Mouse (Mus musculus) CH12.LX (cell line): ENCODE results near the gene Rcor2.

Experiments
- CTCF ChIP-seq, 2 experiments: IDR thresholded peaks in 1 of 2; conservative IDR thresholded peaks in 1 of 2; 2 replicates each; pipeline ENCODE4 v1.5.1; 2011 to 2012; ENCODE audit warnings: low read depth in 2 of 2, low read length in 2 of 2, improper control_type of control experiment in 1 of 2, inconsistent platforms in 1 of 2, mild to moderate bottlenecking in 1 of 2, moderate library complexity in 1 of 2
- E2F4 ChIP-seq: IDR thresholded peaks from 2 replicates; pipeline ENCODE4 v1.6.1; 2011; ENCODE audit warnings: low read depth, low read length, improper control_type of control experiment; ENCODE audit not compliant: insufficient replicate concordance
- NRF1 ChIP-seq: IDR thresholded peaks from 2 replicates; pipeline ENCODE4 v1.6.1; 2014; ENCODE audit warnings: low read depth, mild to moderate bottlenecking, inconsistent platforms, low read length, improper control_type of control experiment, moderate library complexity
- POLR2A ChIP-seq: IDR thresholded peaks from 2 replicates; pipeline ENCODE4 v1.6.1; 2011; ENCODE audit warnings: low read depth, mild to moderate bottlenecking, improper control_type of control experiment, low read length

DNA sequence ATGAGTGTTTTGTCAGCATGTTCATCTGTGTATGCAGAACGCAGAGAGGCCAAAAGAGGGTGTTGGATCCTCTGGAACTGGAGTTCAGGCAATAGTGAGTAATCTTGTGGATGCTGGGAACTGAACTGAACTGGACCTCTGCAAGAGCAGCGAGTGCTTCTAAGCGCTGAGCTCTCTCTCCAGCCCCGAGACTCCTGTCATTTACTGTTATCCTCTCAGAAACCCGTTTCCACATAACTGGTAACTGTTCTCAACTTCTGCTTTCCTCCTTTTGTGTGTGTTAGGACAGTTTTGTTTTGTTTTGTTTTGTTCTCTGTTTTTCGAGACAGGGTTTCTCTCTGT lies 49.2 kb upstream of the Rcor2 start:
- TF ChIP-seq CTCF (conservative IDR thresholded peaks at IDR 0.05 in 1 of 2, IDR thresholded peaks at IDR 0.05 in 1 of 2; ENCODE audit: low read depth in 2 of 2, low read length in 2 of 2) (no peak), E2F4 (no peak), NRF1 (no peak), POLR2A (no peak)
